Mouse (Mus musculus) testis, adult 10 weeks (tissue): ENCODE data around the gene Cdk2ap1. TPM values are rescaled to one million over a fixed set of nuclear protein-coding genes. Genes with fewer than 3 reads are reported as not detected.

Experiments
- polyA plus RNA-seq: library from polyadenylated mRNA; stranded (reverse); fragments of 350-450 nt; fragmentation: Illumina TruSeq; extraction: RNeasy Lipid Tissue Mini Kit (QIAGEN cat#74804); gene quantifications from one replicate; pipeline ENCODE4 v1.2.3, GENCODE M21; 2014; ENCODE audit warnings: low read depth, low replicate concordance

Cdk2ap1 gene
- 44.7 TPM for polyA plus RNA-seq

GRCm38 (mm10) chr5:124362982-124363381 lies at the start of gene Cdk2ap1:
Cdk2ap1 (minus strand) TSS chr5:124363082.

GRCm38 (mm10) chr5:124327510-124328364 lies 35.1 kb downstream of the Cdk2ap1 start, which contains the start of the genes Mphosph9 and 2810006K23Rik:
Mphosph9 (minus strand) TSS chr5:124327972.
2810006K23Rik (plus strand) TSS chr5:124328089.

Other genes starting within 250 kb of the Cdk2ap1 start
- 4.3 TPM for gene Arl6ip4, start 247.0 kb downstream of the Cdk2ap1 start, polyA plus RNA-seq
- gene Pitpnm2, start 113.3 kb downstream of the Cdk2ap1 start, polyA plus RNA-seq, result 12.0 TPM
- 51.4 TPM for gene Mphosph9, start 35.1 kb downstream of the Cdk2ap1 start, polyA plus RNA-seq
- gene 2810006K23Rik, start 35.0 kb downstream of the Cdk2ap1 start, polyA plus RNA-seq, result 7.6 TPM
- 238 TPM for gene Sbno1, start 62.9 kb upstream of the Cdk2ap1 start, polyA plus RNA-seq
- 31.7 TPM for gene Kmt5a, start 76.8 kb upstream of the Cdk2ap1 start, polyA plus RNA-seq
- gene Rilpl2, start 115.3 kb upstream of the Cdk2ap1 start, polyA plus RNA-seq, result 2.6 TPM
- 4.8 TPM for gene Snrnp35, start 120.1 kb upstream of the Cdk2ap1 start, polyA plus RNA-seq
- gene Rilpl1, start 168.3 kb upstream of the Cdk2ap1 start, polyA plus RNA-seq, result 1.0 TPM
- gene Tmed2, start 177.6 kb upstream of the Cdk2ap1 start, polyA plus RNA-seq, result 384 TPM
- 4.5 TPM for gene Ddx55, start 189.8 kb upstream of the Cdk2ap1 start, polyA plus RNA-seq
- gene Eif2b1, start 216.0 kb upstream of the Cdk2ap1 start, polyA plus RNA-seq, result 32.2 TPM
- 7.7 TPM for gene Gtf2h3, start 216.1 kb upstream of the Cdk2ap1 start, polyA plus RNA-seq